Mouse (Mus musculus) heart, postnatal 0 days (tissue): ENCODE results near the gene Pcx. TPM values are rescaled to one million over a fixed set of nuclear protein-coding genes. Genes with fewer than 3 reads are reported as not detected.

Source experiments
- ATAC-seq: fragments of 200-750 bp; cut with Nextera tagmentation; 2 replicates; pipeline ENCODE4 v1.8.0; 2017; ENCODE audit warnings: low read depth, moderate number of reproducible peaks, moderate library complexity; ENCODE audit not compliant: insufficient read depth
- DNase-seq: peaks from one replicate; pipeline ENCODE4 v3.0.0-alpha.2; 2016; ENCODE audit warnings: low spot score
- H3K27ac ChIP-seq: fragments of 300-500 bp; sonication (generic); 2 replicates; pipeline ENCODE4 v1.5.1; 2014; ENCODE audit warnings: low read depth, mild to moderate bottlenecking
- H3K27me3 ChIP-seq: fragments of 300-500 bp; sonication (generic); 2 replicates; pipeline ENCODE4 v1.6.1; 2014; ENCODE audit warnings: low read length, mixed read lengths; ENCODE audit not compliant: control insufficient read depth, insufficient read depth
- H3K36me3 ChIP-seq: fragments of 300-500 bp; sonication (generic); replicated peaks from 2 replicates; pipeline ENCODE4 v1.6.1; 2014; ENCODE audit warnings: low read length, mixed read lengths; ENCODE audit not compliant: control insufficient read depth, insufficient read depth
- H3K4me1 ChIP-seq: fragments of 300-500 bp; sonication (generic); 2 replicates; pipeline ENCODE4 v1.6.1; 2014; ENCODE audit warnings: antibody characterized with exemption; ENCODE audit not compliant: control insufficient read depth, insufficient read depth
- H3K4me2 ChIP-seq: fragments of 300-500 bp; sonication (generic); 2 replicates; pipeline ENCODE4 v1.6.1; 2014; ENCODE audit warnings: low read depth, mild to moderate bottlenecking, low read length, moderate library complexity
- H3K4me3 ChIP-seq: fragments of 300-500 bp; sonication (generic); 2 replicates; pipeline ENCODE4 v1.5.1; 2014; ENCODE audit warnings: low read depth, low read length
- H3K9ac ChIP-seq: fragments of 300-500 bp; sonication (generic); replicated peaks from 2 replicates; pipeline ENCODE4 v1.6.1; 2014; ENCODE audit warnings: low read depth, low read length, mixed read lengths
- H3K9me3 ChIP-seq: fragments of 300-500 bp; sonication (generic); replicated peaks from 2 replicates; pipeline ENCODE4 v1.6.1; 2016; ENCODE audit warnings: low read length; ENCODE audit not compliant: control insufficient read depth
- CTCF ChIP-seq: IDR thresholded peaks from 2 replicates; pipeline ENCODE4 v1.5.1; 2016; ENCODE audit warnings: antibody characterized with exemption, control low read depth, low read depth
- EP300 ChIP-seq: IDR thresholded peaks from 2 replicates; pipeline ENCODE4 v1.6.1; 2016; ENCODE audit warnings: antibody characterized with exemption, low read depth
- WGBS: fragments of 180-500 bp; shearing (Covaris S2); extraction: QIAGEN DNeasy Blood & Tissue Kit; methylation state at CpG from one replicate; pipeline ENCODE4 v1.1.7; 2014; 5-methylcytosine and 5-hydroxymethylcytosine counted together
- polyA plus RNA-seq: library from polyadenylated mRNA; unstranded; fragments of >200 nt; fragmentation: Nextera tagmentation; extraction: Ambion mirVana; gene quantifications from 2 replicates; pipeline ENCODE4 v1.2.1, GENCODE M21; 2015
- total RNA-seq: library from RNA; depleted of rRNA; stranded (reverse); fragments of >200 nt; gene quantifications from 2 replicates; pipeline ENCODE4 v1.2.3, GENCODE M21; 2014; ENCODE audit warnings: low replicate concordance

Pcx gene
- total and polyA plus RNA-seq, 2 experiments from 2014 or later = 5.2 to 13.8 TPM

DNA sequence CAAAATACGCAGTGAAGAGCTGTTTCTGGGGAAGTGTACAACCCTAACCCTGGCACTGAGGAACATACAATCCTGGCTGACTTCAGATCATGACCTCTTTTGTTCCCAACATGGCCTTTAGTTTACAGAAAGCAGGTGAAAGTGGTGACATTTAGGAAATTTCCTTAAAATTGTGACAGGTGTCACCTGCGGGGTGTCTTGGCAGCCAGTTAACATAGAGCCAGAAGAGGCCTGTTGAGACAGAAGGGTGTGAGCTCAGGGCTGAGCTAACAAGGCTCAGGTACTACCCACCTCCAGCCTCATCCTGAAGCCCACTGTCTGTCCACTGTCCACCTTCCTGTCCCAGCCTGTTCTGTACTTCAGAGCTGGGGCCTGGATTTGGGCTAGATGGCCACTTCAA lies 30.2 kb upstream of the Pcx start:
- Histone ChIP-seq H3K9ac (no peak overlapping the region), H3K27me3 (peaks cover 25% of the 10 kb centered on the region), H3K9me3 (no peaks in the 10 kb centered on the region), H3K27ac (no peak overlapping the region), H3K36me3 (no peaks in the 10 kb centered on the region), H3K4me3 (no peak overlapping the region), H3K4me1 (peaks cover 10% of the 10 kb centered on the region), H3K4me2 (no peak overlapping the region)
- TF ChIP-seq CTCF = no peak
- no peak for TF ChIP-seq EP300
- no peak for DNase-seq
- 91% methylated on average over 2 of the region's 2 CpGs for WGBS
- no peak for ATAC-seq

DNA sequence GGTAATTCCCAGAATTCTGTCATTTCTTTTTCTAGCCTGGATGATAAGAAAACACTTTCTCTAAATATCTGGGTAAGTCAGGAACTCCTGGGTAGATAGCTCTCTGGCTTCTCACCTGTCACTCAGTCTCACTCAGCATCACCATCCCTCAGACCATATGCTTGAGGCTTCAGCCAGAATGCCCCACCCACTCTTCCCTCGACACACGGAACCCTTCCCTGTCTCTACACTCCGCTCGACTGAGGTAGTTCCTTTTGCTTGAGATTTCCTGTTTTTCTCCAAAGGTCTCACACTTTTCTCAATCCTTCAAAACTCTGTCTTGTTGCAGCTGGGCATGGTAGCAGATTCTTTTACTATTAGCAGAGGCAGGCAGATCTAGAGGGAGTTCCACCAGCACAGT lies 28.9 kb upstream of the Pcx start:
- H3K27me3 ChIP-seq = peaks cover 12% of the 10 kb centered on the region
- H3K36me3 ChIP-seq = no peaks in the 10 kb centered on the region
- no peak overlapping the region for H3K4me2 ChIP-seq
- DNase-seq = no peak
- no peak overlapping the region for H3K4me3 ChIP-seq
- H3K9ac ChIP-seq = no peak overlapping the region
- no peak overlapping the region for H3K27ac ChIP-seq
- TF ChIP-seq CTCF = no peak
- TF ChIP-seq EP300 = no peak
- H3K9me3 ChIP-seq = no peaks in the 10 kb centered on the region
- no peak for ATAC-seq
- WGBS = 34% methylated on average over 4 of the region's 4 CpGs
- peaks cover 10% of the 10 kb centered on the region for H3K4me1 ChIP-seq

DNA sequence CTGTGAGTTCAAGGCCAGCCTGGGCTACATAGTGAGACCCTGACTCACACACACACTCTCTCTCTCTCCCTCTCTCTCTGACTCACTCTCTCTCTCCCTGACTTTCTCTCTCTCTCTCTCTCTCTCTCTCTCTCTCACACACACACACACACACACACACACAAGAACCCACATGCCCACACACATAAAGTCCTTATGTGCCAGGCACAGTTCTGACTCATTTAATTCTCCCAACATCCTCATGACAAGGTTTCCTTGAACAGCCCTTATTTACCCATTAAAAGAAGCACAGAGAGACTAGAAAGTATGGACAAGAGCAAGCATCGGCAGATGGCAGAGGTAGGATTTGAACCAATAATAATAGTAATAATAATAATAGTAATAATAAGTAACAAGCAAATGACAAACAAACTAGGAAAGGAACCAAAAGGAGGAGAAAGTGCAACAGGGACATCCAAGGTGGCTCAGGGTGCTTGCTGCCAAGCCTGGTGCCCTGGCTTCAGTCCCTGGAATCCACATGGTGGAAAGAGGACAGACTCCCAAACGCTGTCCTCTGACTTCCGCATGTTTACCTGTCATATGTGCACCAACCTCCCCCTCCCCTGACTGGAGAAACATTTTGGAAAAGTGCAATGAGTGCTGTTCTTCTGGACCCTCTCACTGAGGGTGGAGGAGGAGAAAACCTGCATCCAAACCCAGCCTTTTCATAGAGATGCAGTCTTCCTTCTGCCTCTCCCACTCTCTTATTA lies 28.0 kb upstream of the Pcx start:
- no peaks in the 10 kb centered on the region for H3K9me3 ChIP-seq
- H3K4me1 ChIP-seq = peaks cover 6% of the 10 kb centered on the region
- no peak overlapping the region for H3K27ac ChIP-seq
- TF ChIP-seq CTCF = no peak
- no peak for TF ChIP-seq EP300
- ATAC-seq (no peak), DNase-seq (no peak)
- no peak overlapping the region for H3K9ac ChIP-seq
- no peaks in the 10 kb centered on the region for H3K36me3 ChIP-seq
- H3K4me3 ChIP-seq = no peak overlapping the region
- WGBS = 73% methylated on average over 3 of the region's 3 CpGs
- H3K27me3 ChIP-seq = 0 out of 2 replicates have a peak, but pooled peaks cover 3% of the 10 kb centered on the region
- no peak overlapping the region for H3K4me2 ChIP-seq

DNA sequence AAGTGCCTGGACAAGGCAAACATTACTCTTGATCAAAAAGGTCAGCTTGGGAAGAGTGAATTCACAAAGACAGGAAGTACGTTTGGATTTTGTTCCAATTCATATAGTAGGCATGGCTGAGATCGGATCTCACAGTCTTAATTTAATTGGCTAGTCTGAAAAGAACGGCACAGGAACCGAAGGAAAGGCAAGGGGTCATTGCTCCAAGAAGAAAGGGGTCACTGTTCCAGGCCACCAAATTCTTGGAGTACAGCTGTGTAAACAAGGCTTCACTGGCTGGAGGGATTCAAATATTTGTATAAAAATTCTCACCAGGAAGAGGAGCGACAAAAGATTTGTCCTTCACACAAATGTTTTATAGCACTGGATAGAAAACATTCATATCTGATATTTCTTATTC lies 25.3 kb upstream of the Pcx start:
- no peaks in the 10 kb centered on the region for H3K27me3 ChIP-seq
- no peak for TF ChIP-seq EP300
- no peak for TF ChIP-seq CTCF
- H3K4me3 ChIP-seq = no peak overlapping the region
- no peak overlapping the region for H3K9ac ChIP-seq
- no peak overlapping the region for H3K4me2 ChIP-seq
- H3K4me1 ChIP-seq = no peaks in the 10 kb centered on the region; the same call in 1 of the 2 replicates
- H3K36me3 ChIP-seq = no peaks in the 10 kb centered on the region
- DNase-seq (no peak), ATAC-seq (no peak)
- WGBS = 44% methylated on average over 5 of the region's 5 CpGs
- H3K9me3 ChIP-seq = no peaks in the 10 kb centered on the region
- H3K27ac ChIP-seq = no peak overlapping the region

DNA sequence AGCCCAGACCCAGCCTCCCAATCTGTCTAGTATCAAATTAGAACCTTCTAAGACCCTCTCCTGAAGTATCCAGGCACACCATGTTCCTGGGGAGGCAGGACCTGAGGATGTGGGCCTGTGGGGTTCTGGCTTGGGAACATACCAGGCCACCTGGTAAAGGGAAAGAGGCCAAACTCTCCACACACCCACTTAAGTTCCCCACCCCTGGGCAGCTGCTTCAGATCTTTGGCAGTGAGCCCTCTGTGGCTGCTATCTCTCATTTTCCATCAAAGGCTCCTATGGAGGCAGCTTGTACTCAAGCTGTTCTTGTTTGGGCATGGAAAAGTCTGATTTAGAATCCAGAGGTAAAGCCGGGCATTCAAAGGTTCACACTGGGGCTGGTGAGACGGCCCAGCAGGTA lies 22.4 kb upstream of the Pcx start:
- Histone ChIP-seq H3K4me3 (no peak overlapping the region), H3K9ac (no peak overlapping the region), H3K36me3 (no peaks in the 10 kb centered on the region), H3K27ac (no peak overlapping the region), H3K4me2 (no peak overlapping the region), H3K9me3 (no peaks in the 10 kb centered on the region), H3K27me3 (no peaks in the 10 kb centered on the region), H3K4me1 (no peaks in the 10 kb centered on the region; the same call in 1 of the 2 replicates)
- DNase-seq (no peak), ATAC-seq (peak; percentile 53; the same call in 1 of the 2 replicates)
- TF ChIP-seq CTCF (no peak), EP300 (no peak)
- WGBS = 27% methylated on average over 2 of the region's 2 CpGs
